Mouse (Mus musculus) frontal cortex, postnatal 36 days (tissue): ENCODE data around the gene Skp2.
"Not testable (repeated sequence)": the region's sequence is repeated elsewhere in the genome, so short reads cannot be mapped to it uniquely, and the experiment has no call there.

Source experiments
- DNase-seq, 2 experiments: peaks; one replicate each; pipeline ENCODE4 v3.0.0; 2022; ENCODE audit warnings: low spot score in 2 of 2

The Skp2 gene

DNA sequence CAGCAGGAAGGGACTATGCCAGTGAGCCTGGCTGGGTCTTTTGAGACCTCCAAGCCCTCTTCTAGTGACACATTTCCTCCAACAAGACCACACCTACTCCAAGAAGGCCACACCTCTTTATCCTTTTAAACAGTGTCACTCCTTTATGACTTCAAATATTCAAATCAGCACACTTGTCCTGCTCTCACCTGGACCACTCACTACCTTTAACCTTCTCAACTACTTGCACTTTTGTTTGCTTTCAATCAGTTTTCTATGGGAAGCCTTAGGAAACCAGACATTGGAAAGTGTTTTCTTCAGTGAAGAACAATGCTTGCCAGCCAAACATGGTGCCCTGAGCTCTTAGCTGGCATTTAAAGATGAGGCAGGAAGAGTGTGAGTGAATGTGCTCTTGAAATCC, at the start of gene Skp2:
Skp2 (minus strand) TSS at position 101 of the 400 bp plus-strand sequence.
- no peak for DNase-seq

DNA sequence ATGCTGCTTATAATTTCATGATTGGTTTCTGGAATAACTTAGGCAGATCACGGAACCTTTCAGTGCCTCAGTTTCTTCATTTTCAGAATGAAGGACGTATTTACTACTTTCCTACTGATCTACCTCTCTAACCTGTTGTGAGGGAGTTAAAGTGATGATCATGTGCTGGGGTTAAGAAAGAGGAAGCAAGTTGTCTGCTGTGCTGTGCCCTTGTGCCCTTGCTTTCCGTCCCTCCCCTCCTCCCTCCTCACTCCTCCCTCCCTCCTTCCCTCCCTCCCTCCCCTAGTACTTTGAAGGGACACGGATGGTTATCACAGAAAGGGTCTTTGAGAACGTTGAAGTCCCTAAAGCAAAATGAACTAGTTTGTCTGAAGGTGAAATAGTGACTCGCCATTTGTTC, 43.2 kb upstream of the Skp2 start:
- DNase-seq = no peak

DNA sequence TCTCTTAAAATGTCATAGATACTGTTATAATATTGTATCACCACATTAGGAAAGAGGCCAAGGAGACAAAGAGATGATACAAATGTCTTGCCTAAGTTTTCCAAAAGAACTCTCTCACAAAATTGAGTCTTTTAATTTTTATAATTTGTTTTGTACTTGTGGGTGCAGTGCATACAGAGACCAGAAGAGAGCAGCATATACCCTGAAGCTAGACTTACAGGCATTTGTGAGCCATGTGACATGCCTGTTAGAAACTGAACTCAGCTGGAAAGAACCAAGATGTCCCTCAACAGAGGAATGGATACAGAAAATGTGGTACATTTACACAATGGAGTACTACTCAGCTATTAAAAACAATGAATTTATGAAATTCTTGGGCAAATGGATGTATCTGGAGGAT, 37.5 kb upstream of the Skp2 start:
- DNase-seq = not testable (repeated sequence)

DNA sequence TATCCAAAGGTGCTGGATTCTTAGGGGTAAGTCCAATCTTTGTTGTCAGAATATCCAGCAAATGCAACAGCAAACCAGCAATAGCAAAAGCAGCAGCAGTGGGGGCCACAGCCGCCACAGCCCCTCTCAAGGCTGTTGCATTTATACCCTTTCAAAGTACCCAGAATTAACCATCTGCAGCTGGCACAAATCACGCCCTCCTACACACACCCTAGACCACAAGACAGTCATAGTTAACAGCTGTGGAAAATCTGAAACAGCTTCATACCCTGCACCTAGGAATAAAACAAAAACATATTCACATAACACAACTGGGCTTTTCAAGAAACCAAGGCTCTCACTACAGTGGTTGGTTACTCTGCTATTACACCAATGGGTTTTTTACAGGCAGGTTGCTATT, 34.6 kb upstream of the Skp2 start:
- peak in 1 of 2 experiments; percentile 19 for DNase-seq

DNA sequence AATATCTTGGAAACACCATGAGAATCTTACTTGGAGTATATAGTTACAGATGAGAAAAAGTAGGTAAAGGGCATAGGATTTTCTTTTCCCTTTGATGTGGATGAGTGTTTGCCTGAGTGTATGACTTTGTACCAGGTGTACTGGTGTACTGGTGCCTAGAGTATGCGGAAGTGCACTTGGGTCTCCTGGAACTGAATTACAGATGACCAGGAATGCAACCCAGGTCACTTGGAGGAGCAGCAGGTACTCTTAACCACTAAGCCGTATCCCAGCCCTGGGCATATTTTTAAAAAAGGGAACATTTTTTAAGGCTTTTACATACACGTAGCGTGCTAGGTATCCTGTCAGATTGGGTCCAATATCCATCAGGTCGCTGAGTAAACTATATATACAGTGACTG, 28.8 kb upstream of the Skp2 start:
- DNase-seq = no peak

- DNase-seq = no peak
Measured at GRCm38 (mm10) chr15:9177038-9177437, 21.8 kb upstream of the Skp2 start.

DNA sequence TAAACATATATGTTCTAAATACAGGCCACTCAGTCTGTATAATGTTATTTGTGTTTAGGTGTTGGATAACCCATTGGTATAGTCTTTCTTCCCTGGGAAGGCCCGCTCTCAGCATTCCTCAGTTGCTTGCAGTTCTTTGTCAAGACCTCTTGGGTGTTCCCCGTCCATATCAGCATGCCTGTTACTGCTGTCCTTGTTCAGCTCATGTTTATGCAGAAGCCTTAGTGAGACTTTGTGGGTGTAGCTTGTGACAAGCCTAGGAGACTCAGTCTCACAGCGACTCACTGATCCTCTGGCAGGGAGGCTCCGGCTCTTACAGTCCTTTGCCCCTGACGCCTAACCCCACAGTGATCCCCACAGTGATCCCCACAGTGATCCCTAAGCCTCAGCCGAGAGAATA, 8.9 kb upstream of the Skp2 start:
- no peak for DNase-seq

- DNase-seq = no peak
Measured at GRCm38 (mm10) chr15:9162557-9163070, 7.4 kb upstream of the Skp2 start.

DNA sequence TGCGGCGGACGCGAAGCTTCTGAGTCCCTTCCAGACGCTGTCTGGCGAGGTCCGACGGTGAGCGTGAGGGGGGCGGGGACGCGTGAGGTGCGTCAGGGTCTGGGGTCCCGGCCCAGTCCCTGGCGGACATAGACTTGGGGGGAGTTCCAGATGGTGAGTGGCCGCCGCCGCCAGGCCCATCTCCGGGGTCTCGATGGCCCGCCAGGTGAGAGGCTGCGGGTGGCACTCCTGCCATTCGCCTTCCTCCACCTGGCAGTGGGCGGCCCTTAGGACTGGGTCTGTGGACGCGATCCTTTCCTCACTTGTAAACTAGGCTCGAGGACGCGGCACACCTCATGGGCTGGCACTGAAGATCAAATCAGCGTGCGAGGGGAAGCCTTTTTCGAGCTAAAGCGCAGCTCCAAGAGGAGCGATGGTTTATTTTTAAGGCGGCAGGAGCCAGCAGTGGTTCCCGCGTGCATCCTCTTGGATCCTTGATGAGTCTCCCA, 14.5 kb downstream of the Skp2 start:
- DNase-seq = peak; percentile 57 to 65

DNA sequence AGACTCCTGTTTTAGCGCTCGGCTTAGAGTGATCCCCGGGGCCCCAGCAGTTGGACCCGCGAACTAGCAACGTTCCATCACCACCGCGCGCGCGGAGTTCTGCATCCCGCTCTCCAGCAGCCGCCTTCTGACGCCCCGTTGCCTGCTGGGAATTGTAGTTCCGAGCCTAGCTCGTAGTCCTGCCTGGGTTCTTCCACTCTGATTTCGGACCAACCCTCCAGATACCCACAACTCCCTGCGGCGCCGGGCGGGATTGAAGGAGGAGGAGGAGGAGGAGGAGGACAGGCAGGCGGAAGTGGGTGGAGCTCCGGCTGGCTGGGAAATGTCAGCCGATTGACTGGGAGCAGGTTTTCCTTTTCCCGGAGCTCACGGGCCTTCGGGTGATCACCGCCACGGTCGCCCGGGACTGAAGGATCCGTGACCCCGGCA, 15.0 kb downstream of the Skp2 start, which contains the start of gene Lmbrd2:
Lmbrd2 (plus strand) TSS at position 299 of the 429 bp plus-strand sequence.
- peak; percentile 97 to 98 for DNase-seq

DNA sequence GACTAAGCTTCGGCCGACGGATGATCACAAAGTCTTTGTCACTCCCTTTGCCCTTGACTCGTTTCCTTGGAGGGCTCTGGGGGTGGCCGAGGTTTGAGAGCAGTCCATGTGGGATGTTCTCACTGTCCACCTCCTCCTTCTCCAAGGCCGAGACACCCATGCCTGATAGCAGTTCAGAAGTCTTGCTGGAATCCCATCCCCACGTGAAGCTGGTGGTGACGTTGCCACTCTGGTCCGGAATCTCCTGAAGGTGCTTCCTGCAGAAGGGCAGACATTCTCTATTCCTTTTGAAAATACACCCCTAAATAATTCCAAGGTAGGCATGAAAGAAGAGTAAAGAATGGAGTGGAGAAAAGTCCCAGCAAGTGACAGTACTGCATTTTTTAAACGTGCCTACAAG, 15.8 kb downstream of the Skp2 start:
- no peak for DNase-seq

DNA sequence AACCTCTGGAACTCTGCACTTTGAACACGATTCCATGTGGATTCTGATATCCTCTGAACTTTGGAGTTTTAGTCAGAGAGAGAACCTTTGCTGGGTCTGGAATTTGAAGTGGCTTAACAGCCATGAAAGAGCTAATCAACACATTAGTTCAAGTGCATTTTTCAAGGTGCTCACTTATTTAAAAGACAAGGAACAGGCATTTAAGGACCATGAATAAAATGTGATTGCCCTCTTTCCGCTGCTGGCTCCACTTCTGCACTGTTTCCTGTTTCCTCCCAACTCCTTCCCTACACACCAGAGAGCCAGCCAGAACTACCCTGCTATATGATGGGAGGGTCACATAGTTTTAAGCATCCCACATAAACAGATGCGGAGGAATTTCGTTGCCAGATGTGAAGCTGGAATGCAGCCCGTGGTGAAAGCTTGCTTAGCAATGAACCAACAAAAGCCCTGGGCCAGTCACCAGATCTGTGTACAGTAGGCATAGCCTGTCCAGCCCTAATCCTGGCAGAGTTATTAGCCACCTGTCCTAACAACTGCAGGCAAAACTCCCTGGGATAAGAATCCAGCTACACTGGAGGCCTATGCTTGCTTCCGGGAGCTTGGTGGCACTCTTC, 20.2 kb downstream of the Skp2 start:
- no peak for DNase-seq

- DNase-seq = peak in 1 of 2 experiments; percentile 10
Measured at GRCm38 (mm10) chr15:9132693-9133443, 22.4 kb downstream of the Skp2 start.

DNA sequence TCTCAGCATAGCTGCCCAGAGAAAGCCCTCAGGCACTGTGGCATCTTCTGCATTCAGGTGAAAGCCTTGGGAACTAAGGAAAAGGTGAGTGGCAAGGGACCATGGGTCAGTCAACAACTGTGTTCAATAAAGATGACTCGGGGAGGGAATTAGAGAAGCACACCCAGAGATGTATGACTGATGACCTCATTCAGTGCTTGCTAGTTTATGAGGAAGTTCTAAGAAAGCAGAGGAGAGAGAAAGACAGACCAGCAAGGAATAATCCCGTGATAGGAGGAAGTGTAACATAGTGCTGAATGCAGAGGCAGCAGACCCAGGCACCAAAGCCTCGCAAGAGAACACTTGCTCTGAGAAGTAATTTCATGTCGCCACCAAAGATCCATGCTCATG, 23.7 kb downstream of the Skp2 start:
- no peak for DNase-seq

DNA sequence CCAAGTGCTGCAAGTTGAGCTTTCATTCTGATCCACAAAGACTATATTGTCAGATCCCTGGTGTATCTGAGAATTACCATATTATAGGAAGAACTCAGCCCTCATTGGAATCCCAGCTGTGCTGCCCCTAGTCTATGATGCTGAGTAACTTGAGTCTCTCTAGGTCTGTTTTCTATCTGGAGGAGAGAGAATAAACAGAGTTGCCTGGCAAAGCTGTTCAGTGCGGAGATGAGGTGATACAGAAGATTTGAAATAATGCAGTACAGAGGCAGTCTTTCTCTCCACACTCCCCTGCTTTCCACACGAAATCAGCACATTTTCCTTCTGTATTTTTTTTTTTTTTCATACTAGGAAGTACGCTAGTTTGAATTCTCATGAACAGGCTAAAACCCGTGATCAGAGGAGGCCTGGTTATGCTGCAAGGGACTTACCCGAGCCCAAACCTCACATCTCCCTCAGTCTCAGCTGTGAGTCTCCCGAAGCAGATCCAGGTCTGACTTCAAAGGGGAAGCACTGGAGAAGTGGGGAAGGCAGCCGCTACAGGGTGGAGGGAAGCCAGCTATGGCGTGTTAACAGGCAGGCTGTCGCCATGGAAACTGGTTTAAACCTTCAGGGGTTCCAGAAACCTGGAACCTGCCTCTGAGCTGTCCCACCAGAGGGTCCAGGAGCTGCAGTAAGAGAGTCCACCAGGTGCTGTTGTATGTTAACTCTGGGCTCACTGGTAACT, 24.3 kb downstream of the Skp2 start:
- DNase-seq = peak in 1 of 2 experiments; percentile 14

- no peak for DNase-seq
Measured at GRCm38 (mm10) chr15:9127051-9127791, 28.0 kb downstream of the Skp2 start.

DNA sequence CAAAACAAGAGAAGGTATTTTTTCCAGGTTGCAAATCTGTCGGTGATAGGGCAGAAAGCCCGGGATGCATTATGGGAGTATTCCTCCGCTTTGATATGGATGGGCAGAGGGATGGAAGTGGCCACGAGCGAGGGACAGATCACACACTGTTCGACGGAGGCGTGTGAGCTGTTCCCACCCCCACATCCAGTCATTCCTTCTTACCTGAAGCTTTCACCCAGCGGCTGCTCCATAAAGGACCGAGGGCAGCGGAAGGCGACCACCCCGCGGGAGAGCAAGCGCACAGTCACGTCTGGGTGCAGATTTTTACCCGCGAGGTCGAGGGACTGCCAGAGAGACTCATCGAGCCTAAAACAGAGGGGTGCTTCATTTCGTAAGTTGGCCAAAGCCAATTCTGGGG, 30.4 kb downstream of the Skp2 start:
- DNase-seq = no peak

DNA sequence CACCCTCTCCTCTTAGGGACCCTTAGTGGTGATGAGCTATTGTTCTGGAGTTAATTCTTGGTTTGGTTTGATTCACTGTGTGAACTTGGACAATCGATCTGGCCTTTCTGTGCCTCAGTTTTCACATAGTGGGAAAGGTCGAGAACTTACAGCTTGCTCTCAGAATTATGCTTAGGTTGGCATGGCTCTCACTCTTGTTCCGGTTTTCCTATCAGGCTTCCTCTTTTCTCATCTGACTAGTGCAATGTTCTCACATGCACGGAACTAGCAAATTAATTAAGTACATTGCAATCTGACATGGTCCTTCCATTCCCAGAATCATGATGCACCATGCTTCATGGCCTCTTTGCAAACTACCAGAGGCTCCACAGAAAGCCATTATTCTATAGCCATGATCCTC, 32.2 kb downstream of the Skp2 start:
- DNase-seq = no peak

GRCm38 (mm10) chr15:9120081-9120480, 35.1 kb downstream of the Skp2 start:
- peak in 1 of 2 experiments; percentile 54 for DNase-seq

- no peak for DNase-seq
Measured at GRCm38 (mm10) chr15:9118852-9119251, 36.4 kb downstream of the Skp2 start.

DNA sequence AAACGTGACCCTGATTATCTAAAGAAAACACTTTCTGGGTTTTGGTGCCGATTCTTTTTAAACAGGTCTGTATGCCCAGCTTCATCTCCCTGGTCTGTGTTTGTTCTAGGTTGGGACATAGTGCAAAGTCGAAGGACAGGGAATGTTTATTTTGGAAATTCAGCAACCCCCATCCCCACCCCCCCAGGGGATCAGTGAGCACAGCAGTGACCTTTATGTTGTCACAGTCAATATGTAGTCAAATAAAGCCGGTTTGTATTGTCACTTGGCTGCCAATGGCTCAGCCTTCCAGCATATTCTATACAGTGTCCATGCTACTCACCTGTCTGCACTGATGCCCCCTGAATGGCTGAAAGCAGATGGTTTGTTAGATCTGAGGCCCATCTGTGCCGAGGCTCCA, 40.6 kb downstream of the Skp2 start:
- DNase-seq = no peak

GRCm38 (mm10) chr15:9114131-9114530, 41.1 kb downstream of the Skp2 start:
- no peak for DNase-seq
